In the genomic region with DNA sequence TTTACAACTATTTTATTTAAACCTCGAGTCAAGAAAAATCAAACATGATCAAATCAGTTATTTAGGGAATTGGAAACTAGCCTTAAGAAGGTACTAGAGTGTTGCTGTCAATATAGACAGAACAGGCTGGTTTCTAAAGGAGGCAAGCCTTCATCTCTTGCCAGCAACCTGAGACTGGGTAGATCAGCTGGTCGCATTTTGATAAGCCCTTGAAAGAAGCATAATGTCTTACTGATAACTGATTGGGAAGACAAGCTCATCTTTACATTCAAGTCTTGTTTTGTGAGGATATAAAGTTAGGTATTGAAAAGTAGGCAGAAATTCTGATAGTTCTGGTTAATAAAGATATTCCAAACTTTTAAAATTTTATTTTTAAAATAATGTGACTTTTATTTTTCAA, we compare ENCODE assay signal across 13 mouse cellular contexts.
"Had no signal": no experiment of that assay in that cellular context is flagged by ENCODE, and none has a peak within 500 bp of the region (broad histone marks: within the 10 kb centered on the region; RNA-seq: fewer than 3 reads in every experiment).

No protein-coding gene starts in this region.

- H3K27ac ChIP-seq: liver, embryonic 15.5 days; midbrain, embryonic 13.5 days; midbrain, embryonic 15.5 days; neural tube, embryonic 12.5 days had no signal

- H3K9me3 ChIP-seq: liver, embryonic 15.5 days; midbrain, embryonic 13.5 days; midbrain, embryonic 15.5 days; neural tube, embryonic 12.5 days had no signal

- H3K9ac ChIP-seq: liver, embryonic 15.5 days; lung, embryonic 14.5 days; midbrain, embryonic 13.5 days; midbrain, embryonic 15.5 days; neural tube, embryonic 12.5 days had no signal

- H3K4me1 ChIP-seq: liver, embryonic 15.5 days; midbrain, embryonic 13.5 days; midbrain, embryonic 15.5 days; neural tube, embryonic 12.5 days had no signal

- H3K36me3 ChIP-seq: liver, embryonic 15.5 days; midbrain, embryonic 13.5 days; midbrain, embryonic 15.5 days; neural tube, embryonic 12.5 days had no signal

- H3K27me3 ChIP-seq: liver, embryonic 15.5 days; midbrain, embryonic 13.5 days; midbrain, embryonic 15.5 days; neural tube, embryonic 12.5 days had no signal

- DNase-seq: lung, adult 18-20 months; lung, embryonic 14.5 days; lung, postnatal 10 days; lung, postnatal 4 days; right cerebral cortex, postnatal 14 days; thymus, adult 18-20 months; thymus, postnatal 14 days; thymus, postnatal 36 days had no signal

- H3K4me3 ChIP-seq: liver, embryonic 15.5 days; midbrain, embryonic 13.5 days; midbrain, embryonic 15.5 days; neural tube, embryonic 12.5 days had no signal

- ATAC-seq: midbrain, embryonic 13.5 days; midbrain, embryonic 15.5 days had no signal

- H3K4me2 ChIP-seq: liver, embryonic 15.5 days; lung, embryonic 14.5 days; midbrain, embryonic 11.5 days; midbrain, embryonic 13.5 days; midbrain, embryonic 15.5 days; neural tube, embryonic 12.5 days had no signal
